Mouse (Mus musculus) brain, embryonic 14.5 days (tissue): ENCODE results near the gene Ccdc93. TPM values are rescaled to one million over a fixed set of nuclear protein-coding genes. Genes with fewer than 3 reads are reported as not detected.

Experiments used
- DNase-seq: peaks from one replicate; pipeline ENCODE4 v3.0.0-alpha.2; 2011; ENCODE audit warnings: low read depth
- CTCF ChIP-seq: fragments of 200-500 bp; IDR thresholded peaks from 2 replicates; pipeline ENCODE4 v1.5.1; 2012; ENCODE audit warnings: inconsistent platforms, mild to moderate bottlenecking, moderate library complexity, borderline replicate concordance; ENCODE audit not compliant: insufficient read depth, insufficient read length; ENCODE audit errors: extremely low read depth
- POLR2A ChIP-seq: fragments of 200-500 bp; IDR thresholded peaks from 2 replicates; pipeline ENCODE4 v1.6.1; 2012; ENCODE audit warnings: mild to moderate bottlenecking, inconsistent platforms, borderline replicate concordance; ENCODE audit not compliant: poor library complexity, insufficient read depth, insufficient read length, severe bottlenecking; ENCODE audit errors: extremely low read depth
- polyA plus RNA-seq: library from polyadenylated mRNA; depleted of rRNA; stranded (reverse); fragments of >200 nt; gene quantifications from 2 replicates; pipeline ENCODE4 v1.2.3, GENCODE M21; 2012; rRNA removed

Gene Ccdc93
- polyA plus RNA-seq, result 17.0 and 18.7 TPM in 2 replicates

GRCm38 (mm10) chr1:121430938-121431928, at the start of gene Ccdc93:
Gene Ccdc93 (plus strand): TSS chr1:121431049.
- peak; percentile 96 for DNase-seq
- TF ChIP-seq CTCF, result no peak
- TF ChIP-seq POLR2A, result peak; percentile 47; the same call in 1 of the 2 replicates

- no peak for TF ChIP-seq POLR2A
- TF ChIP-seq CTCF, result no peak
- DNase-seq, result no peak
Observed at GRCm38 (mm10) chr1:121381562-121381961, 49.3 kb upstream of the Ccdc93 start.

- DNase-seq, result peak; percentile 79
- TF ChIP-seq CTCF (no peak), POLR2A (no peak)
Observed at GRCm38 (mm10) chr1:121388312-121388711, 42.5 kb upstream of the Ccdc93 start.

- TF ChIP-seq POLR2A, result no peak
- TF ChIP-seq CTCF, result no peak
Observed at GRCm38 (mm10) chr1:121388732-121389131, 42.1 kb upstream of the Ccdc93 start.

GRCm38 (mm10) chr1:121389574-121389973, 41.3 kb upstream of the Ccdc93 start:
- no peak for TF ChIP-seq POLR2A
- peak; percentile 49; the same call in 1 of the 2 replicates for TF ChIP-seq CTCF
- DNase-seq, result no peak

More at GRCm38 (mm10) chr1:121388732-121389131, 42.1 kb upstream of the Ccdc93 start:
- DNase-seq, result no peak

- TF ChIP-seq POLR2A (no peak), CTCF (no peak)
- peak; percentile 86 for DNase-seq
Observed at GRCm38 (mm10) chr1:121390003-121390402, 40.8 kb upstream of the Ccdc93 start.

- DNase-seq, result peak; percentile 81
- no peak for TF ChIP-seq CTCF
- no peak for TF ChIP-seq POLR2A
Observed at GRCm38 (mm10) chr1:121390421-121390820, 40.4 kb upstream of the Ccdc93 start.

- DNase-seq, result peak; percentile 60
- TF ChIP-seq CTCF, result no peak
- TF ChIP-seq POLR2A, result no peak
Observed at GRCm38 (mm10) chr1:121390855-121391254, 40.0 kb upstream of the Ccdc93 start.

- no peak for TF ChIP-seq POLR2A
- TF ChIP-seq CTCF, result no peak
- DNase-seq, result no peak
Observed at GRCm38 (mm10) chr1:121393117-121393516, 37.7 kb upstream of the Ccdc93 start.

- TF ChIP-seq POLR2A (no peak), CTCF (no peak)
- no peak for DNase-seq
Observed at GRCm38 (mm10) chr1:121394764-121395163, 36.1 kb upstream of the Ccdc93 start.

- TF ChIP-seq POLR2A (no peak), CTCF (no peak)
- DNase-seq, result peak; percentile 67
Observed at GRCm38 (mm10) chr1:121396501-121396900, 34.3 kb upstream of the Ccdc93 start.
